Mouse (Mus musculus) forebrain, postnatal 0 days (tissue): Measurements from ENCODE around the gene Fam20a. TPM values are rescaled to one million over a fixed set of nuclear protein-coding genes. Genes with fewer than 3 reads are reported as not detected.

Experiments
- ATAC-seq: fragments of 200-750 bp; cut with Nextera tagmentation; 2 replicates; pipeline ENCODE4 v1.8.0; 2017; ENCODE audit warnings: mild to moderate bottlenecking, moderate library complexity
- DNase-seq: peaks from one replicate; pipeline ENCODE4 v3.0.0-alpha.2; 2015
- H3K27ac ChIP-seq: fragments of 300-500 bp; sonication (generic); 2 replicates; pipeline ENCODE4 v1.5.1; 2014; ENCODE audit warnings: low read depth, mild to moderate bottlenecking, antibody characterized with exemption, low read length, moderate library complexity, mixed read lengths
- H3K27me3 ChIP-seq: fragments of 300-500 bp; sonication (generic); 2 replicates; pipeline ENCODE4 v1.6.1; 2014; ENCODE audit warnings: mild to moderate bottlenecking, low read length, mixed read lengths; ENCODE audit not compliant: insufficient read depth
- H3K36me3 ChIP-seq: fragments of 300-500 bp; sonication (generic); 2 replicates; pipeline ENCODE4 v1.6.1; 2014; ENCODE audit warnings: mild to moderate bottlenecking, moderate library complexity; ENCODE audit not compliant: insufficient read depth
- H3K4me1 ChIP-seq: fragments of 300-500 bp; sonication (generic); 2 replicates; pipeline ENCODE4 v1.6.1; 2014; ENCODE audit warnings: antibody characterized with exemption; ENCODE audit not compliant: insufficient read depth
- H3K4me2 ChIP-seq: fragments of 300-500 bp; sonication (generic); 2 replicates; pipeline ENCODE4 v1.6.1; 2014; ENCODE audit warnings: low read depth, mild to moderate bottlenecking, moderate library complexity
- H3K4me3 ChIP-seq: fragments of 300-500 bp; sonication (generic); 2 replicates; pipeline ENCODE4 v1.5.1; 2014; ENCODE audit warnings: low read depth, low read length, mixed read lengths
- H3K9ac ChIP-seq: fragments of 300-500 bp; sonication (generic); 2 replicates; pipeline ENCODE4 v1.6.1; 2014; ENCODE audit warnings: mild to moderate bottlenecking
- H3K9me3 ChIP-seq: fragments of 300-500 bp; sonication (generic); 2 replicates; pipeline ENCODE4 v1.6.1; 2016; ENCODE audit warnings: low read length
- CTCF ChIP-seq: sonication (generic); IDR thresholded peaks from 2 replicates; pipeline ENCODE4 v1.5.1; 2016; ENCODE audit warnings: antibody characterized with exemption, control low read depth, low read depth
- WGBS: fragments of 180-500 bp; shearing (Covaris S2); extraction: QIAGEN DNeasy Blood & Tissue Kit; methylation state at CpG from one replicate; pipeline ENCODE4 v1.1.7; 2014; 5-methylcytosine and 5-hydroxymethylcytosine counted together
- polyA plus RNA-seq: library from polyadenylated mRNA; unstranded; fragments of >200 nt; fragmentation: Nextera tagmentation; extraction: Ambion mirVana; gene quantifications from 2 replicates; pipeline ENCODE4 v1.2.1, GENCODE M21; 2015
- total RNA-seq: library from RNA; depleted of rRNA; stranded (reverse); fragments of >200 nt; gene quantifications from 2 replicates; pipeline ENCODE4 v1.2.3, GENCODE M21; 2014

The Fam20a gene
- total and polyA plus RNA-seq, 2 experiments from 2014 or later = 4.3 to 4.6 TPM

GRCm38 (mm10) chr11:109649206-109649605 lies 72.9 kb downstream of the Fam20a start, which contains the start of gene Prkar1a:
Gene Prkar1a, plus strand, starts transcription at chr11:109649405.
- peak within 1 kb of the TSS; percentile 76 for H3K4me2 ChIP-seq
- H3K9ac ChIP-seq = peak within 1 kb of the TSS; percentile 88
- 26% methylated on average over 8 of the region's 8 CpGs for WGBS
- no peak for ATAC-seq
- H3K36me3 ChIP-seq = no peaks in the 10 kb centered on the region
- peak within 1 kb of the TSS; percentile 93 for H3K4me3 ChIP-seq
- peaks cover 33% of the 10 kb centered on the region for H3K4me1 ChIP-seq
- DNase-seq = peak; percentile 71
- no peak for TF ChIP-seq CTCF
- no peaks in the 10 kb centered on the region for H3K27me3 ChIP-seq
- H3K9me3 ChIP-seq = no peaks in the 10 kb centered on the region
- H3K27ac ChIP-seq = peak within 1 kb of the TSS; percentile 95

- H3K4me1 ChIP-seq = peaks cover 32% of the 10 kb centered on the region
- no peaks in the 10 kb centered on the region for H3K27me3 ChIP-seq
- DNase-seq (peak; percentile 67), ATAC-seq (no peak)
- no peaks in the 10 kb centered on the region for H3K9me3 ChIP-seq
- no peaks in the 10 kb centered on the region for H3K36me3 ChIP-seq
- H3K4me2 ChIP-seq = peak overlapping the region; percentile 76
- H3K27ac ChIP-seq = peak overlapping the region; percentile 95
- H3K9ac ChIP-seq = no peak overlapping the region
- H3K4me3 ChIP-seq = 0 out of 2 replicates have a peak overlapping the region, but pooled peaks have one; percentile 93
- 18% methylated on average over 7 of the region's 7 CpGs for WGBS
- TF ChIP-seq CTCF = no peak
These were observed 73.6 kb downstream of the Fam20a start for GRCm38 (mm10) chr11:109648510-109648909.

GRCm38 (mm10) chr11:109641498-109642222 lies 80.4 kb downstream of the Fam20a start:
- 76% methylated on average over 5 of the region's 5 CpGs for WGBS
- DNase-seq (no peak), ATAC-seq (no peak)
- H3K9ac ChIP-seq = no peak overlapping the region
- H3K4me3 ChIP-seq = no peak overlapping the region
- H3K4me2 ChIP-seq = no peak overlapping the region
- no peaks in the 10 kb centered on the region for H3K9me3 ChIP-seq
- H3K27ac ChIP-seq = no peak overlapping the region
- H3K4me1 ChIP-seq = no peaks in the 10 kb centered on the region
- no peak for TF ChIP-seq CTCF
- no peaks in the 10 kb centered on the region for H3K36me3 ChIP-seq
- H3K27me3 ChIP-seq = no peaks in the 10 kb centered on the region

- no peak for TF ChIP-seq CTCF
- 57% methylated on average over 6 of the region's 6 CpGs for WGBS
- DNase-seq (no peak), ATAC-seq (no peak)
- no peaks in the 10 kb centered on the region for H3K36me3 ChIP-seq
- no peaks in the 10 kb centered on the region for H3K4me1 ChIP-seq
- H3K27ac ChIP-seq = no peak overlapping the region
- H3K9me3 ChIP-seq = no peaks in the 10 kb centered on the region
- H3K9ac ChIP-seq = no peak overlapping the region
- H3K27me3 ChIP-seq = no peaks in the 10 kb centered on the region
- no peak overlapping the region for H3K4me3 ChIP-seq
- H3K4me2 ChIP-seq = no peak overlapping the region
These were observed 86.1 kb downstream of the Fam20a start for GRCm38 (mm10) chr11:109635871-109636395.

GRCm38 (mm10) chr11:109634928-109635327 lies 87.2 kb downstream of the Fam20a start:
- Histone ChIP-seq H3K9me3 (no peaks in the 10 kb centered on the region), H3K27me3 (no peaks in the 10 kb centered on the region), H3K4me2 (no peak overlapping the region), H3K4me3 (no peak overlapping the region), H3K36me3 (no peaks in the 10 kb centered on the region), H3K27ac (no peak overlapping the region), H3K4me1 (no peaks in the 10 kb centered on the region), H3K9ac (no peak overlapping the region)
- ATAC-seq (no peak), DNase-seq (no peak)
- no peak for TF ChIP-seq CTCF
- 84% methylated on average over 9 of the region's 9 CpGs for WGBS

- no peak for ATAC-seq
- H3K9ac ChIP-seq = no peak overlapping the region
- DNase-seq = no peak
- H3K27me3 ChIP-seq = no peaks in the 10 kb centered on the region
- no peaks in the 10 kb centered on the region for H3K36me3 ChIP-seq
- no peaks in the 10 kb centered on the region for H3K9me3 ChIP-seq
- no peak for TF ChIP-seq CTCF
- H3K4me1 ChIP-seq = no peaks in the 10 kb centered on the region
- H3K4me3 ChIP-seq = no peak overlapping the region
- H3K27ac ChIP-seq = no peak overlapping the region
- H3K4me2 ChIP-seq = no peak overlapping the region
- WGBS = 77% methylated on average over 10 of the region's 10 CpGs
These were observed 93.0 kb downstream of the Fam20a start for GRCm38 (mm10) chr11:109629021-109629521.

- 84% methylated on average over 3 of the region's 3 CpGs for WGBS
- H3K9me3 ChIP-seq = no peaks in the 10 kb centered on the region
- no peak overlapping the region for H3K9ac ChIP-seq
- DNase-seq = no peak
- ATAC-seq = no peak
- no peaks in the 10 kb centered on the region for H3K4me1 ChIP-seq
- no peak for TF ChIP-seq CTCF
- H3K27me3 ChIP-seq = no peaks in the 10 kb centered on the region
- H3K4me3 ChIP-seq = no peak overlapping the region
- no peak overlapping the region for H3K4me2 ChIP-seq
- no peaks in the 10 kb centered on the region for H3K36me3 ChIP-seq
- H3K27ac ChIP-seq = no peak overlapping the region
These were observed 94.0 kb downstream of the Fam20a start for GRCm38 (mm10) chr11:109628099-109628498.
